Mouse (Mus musculus) G1E (cell line): ENCODE data around the gene Cacna1c. TPM values are rescaled to one million over a fixed set of nuclear protein-coding genes. Genes with fewer than 3 reads are reported as not detected.

ENCODE experiments used
- ATAC-seq: 2 replicates; pipeline ENCODE4 v1.8.0; 2016; ENCODE audit warnings: mild to moderate bottlenecking; ENCODE audit not compliant: insufficient number of reproducible peaks, poor library complexity, low FRiP score, severe bottlenecking; ENCODE audit errors: extremely low read depth
- DNase-seq: peaks from one replicate; pipeline ENCODE4 v3.0.0; 2012; ENCODE audit warnings: low spot score
- H3K27me3 ChIP-seq: 2 replicates; pipeline ENCODE4 v1.6.1; 2012; ENCODE audit warnings: mild to moderate bottlenecking, low read length, inconsistent platforms; ENCODE audit not compliant: insufficient read depth
- H3K36me3 ChIP-seq: replicated peaks from 2 replicates; pipeline ENCODE3; 2012; ENCODE audit warnings: mild to moderate bottlenecking, inconsistent platforms
- H3K4me1 ChIP-seq: 2 replicates; pipeline ENCODE4 v1.6.1; 2012; ENCODE audit warnings: low read depth, low read length, inconsistent platforms, mixed read lengths; ENCODE audit not compliant: insufficient read depth
- H3K4me3 ChIP-seq: 2 replicates; pipeline ENCODE4 v1.5.1; 2012; ENCODE audit warnings: low read depth, mild to moderate bottlenecking, inconsistent platforms, low read length, moderate library complexity, mixed read lengths
- H3K9me3 ChIP-seq: replicated peaks from 2 replicates; pipeline ENCODE4 v1.6.1; 2012; ENCODE audit warnings: inconsistent platforms
- CTCF ChIP-seq: IDR thresholded peaks from 2 replicates; pipeline ENCODE4 v1.5.1; 2012; ENCODE audit warnings: low read depth, low read length, inconsistent platforms, mixed read lengths
- GATA1 ChIP-seq: IDR thresholded peaks from 2 replicates; pipeline ENCODE4 v1.6.1; 2012; ENCODE audit warnings: borderline replicate concordance, low read length, inconsistent platforms, mixed read lengths
- GATA2 ChIP-seq: IDR thresholded peaks from 2 replicates; pipeline ENCODE4 v1.6.1; 2012; ENCODE audit warnings: low read depth, low read length, inconsistent platforms, borderline replicate concordance
- POLR2AphosphoS5 ChIP-seq: IDR thresholded peaks from 2 replicates; pipeline ENCODE4 v1.6.1; 2012; ENCODE audit warnings: low read depth, low read length, inconsistent platforms; ENCODE audit not compliant: insufficient replicate concordance
- TAL1 ChIP-seq: conservative IDR thresholded peaks from 2 replicates; pipeline ENCODE4 v1.6.1; 2012; ENCODE audit warnings: low read depth, low read length, inconsistent platforms, mixed read lengths
- polyA plus RNA-seq: library from polyadenylated mRNA; stranded (reverse); fragments of >175 nt; gene quantifications from 2 replicates; pipeline ENCODE4 v1.2.3, GENCODE M21; 2012
- total RNA-seq, 2 experiments: library from RNA; stranded (forward) in 1 of 2; stranded (reverse) in 1 of 2; fragments of 200-1000 nt in 1 of 2; fragments of >200 nt in 1 of 2; fragmentation: Nextera tagmentation in 1 of 2; gene quantifications; 2 replicates each; pipeline ENCODE4 v1.2.3; 2014 to 2017

The Cacna1c gene
- total and polyA plus RNA-seq, 3 experiments = 0.11 TPM; not detected in 2

- no peak overlapping the region for H3K4me3 ChIP-seq
- no peak for ATAC-seq
- H3K4me1 ChIP-seq = no peaks in the 10 kb centered on the region
These were observed 196.0 kb downstream of the Cacna1c start for GRCm38 (mm10) chr6:119000255-119000654.

GRCm38 (mm10) chr6:118999329-118999875, 196.8 kb downstream of the Cacna1c start:
- peaks cover 60% of the 10 kb centered on the region for H3K9me3 ChIP-seq
- no peak for TF ChIP-seq CTCF
- no peak for TF ChIP-seq POLR2AphosphoS5
- TF ChIP-seq TAL1 = no peak
- no peak for TF ChIP-seq GATA2
- no peak for TF ChIP-seq GATA1
- H3K36me3 ChIP-seq = no peaks in the 10 kb centered on the region
- H3K27me3 ChIP-seq = no peaks in the 10 kb centered on the region
- H3K4me1 ChIP-seq = no peaks in the 10 kb centered on the region
- ATAC-seq (no peak), DNase-seq (no peak)
- no peak overlapping the region for H3K4me3 ChIP-seq

More at GRCm38 (mm10) chr6:119000255-119000654, 196.0 kb downstream of the Cacna1c start:
- Histone ChIP-seq H3K9me3 (peaks cover 65% of the 10 kb centered on the region), H3K27me3 (no peaks in the 10 kb centered on the region), H3K36me3 (no peaks in the 10 kb centered on the region)
- DNase-seq = no peak
- no peak for TF ChIP-seq POLR2AphosphoS5
- TF ChIP-seq TAL1 = no peak
- no peak for TF ChIP-seq GATA2
- no peak for TF ChIP-seq CTCF
- no peak for TF ChIP-seq GATA1

- no peaks in the 10 kb centered on the region for H3K27me3 ChIP-seq
- H3K4me3 ChIP-seq = no peak overlapping the region
- TF ChIP-seq GATA2 (no peak), TAL1 (no peak), POLR2AphosphoS5 (no peak), GATA1 (no peak), CTCF (no peak)
- no peaks in the 10 kb centered on the region for H3K4me1 ChIP-seq
- ATAC-seq = no peak
- DNase-seq = no peak
- H3K36me3 ChIP-seq = no peaks in the 10 kb centered on the region
- H3K9me3 ChIP-seq = peaks cover 60% of the 10 kb centered on the region
These were observed 198.8 kb downstream of the Cacna1c start for GRCm38 (mm10) chr6:118997397-118997796.

- no peak overlapping the region for H3K4me3 ChIP-seq
- no peak for DNase-seq
- no peaks in the 10 kb centered on the region for H3K27me3 ChIP-seq
These were observed 201.8 kb downstream of the Cacna1c start for GRCm38 (mm10) chr6:118994272-118995061.

GRCm38 (mm10) chr6:118992391-118992790, 203.8 kb downstream of the Cacna1c start:
- ATAC-seq (no peak), DNase-seq (no peak)
- H3K27me3 ChIP-seq = no peaks in the 10 kb centered on the region
- peaks cover 52% of the 10 kb centered on the region for H3K9me3 ChIP-seq
- H3K36me3 ChIP-seq = no peaks in the 10 kb centered on the region
- H3K4me1 ChIP-seq = no peaks in the 10 kb centered on the region
- no peak overlapping the region for H3K4me3 ChIP-seq
- no peak for TF ChIP-seq CTCF
- no peak for TF ChIP-seq GATA2
- TF ChIP-seq POLR2AphosphoS5 = no peak
- TF ChIP-seq GATA1 = no peak
- no peak for TF ChIP-seq TAL1

More at GRCm38 (mm10) chr6:118994272-118995061, 201.8 kb downstream of the Cacna1c start:
- H3K36me3 ChIP-seq = no peaks in the 10 kb centered on the region
- no peak for ATAC-seq
- peaks cover 59% of the 10 kb centered on the region for H3K9me3 ChIP-seq
- TF ChIP-seq GATA1 (no peak), CTCF (no peak), TAL1 (no peak), POLR2AphosphoS5 (no peak), GATA2 (no peak)
- no peaks in the 10 kb centered on the region for H3K4me1 ChIP-seq

- Histone ChIP-seq H3K36me3 (no peaks in the 10 kb centered on the region), H3K9me3 (peaks cover 57% of the 10 kb centered on the region), H3K4me1 (no peaks in the 10 kb centered on the region), H3K27me3 (no peaks in the 10 kb centered on the region), H3K4me3 (no peak overlapping the region)
- ATAC-seq = no peak
- DNase-seq = no peak
- TF ChIP-seq POLR2AphosphoS5 (no peak), GATA1 (no peak), CTCF (no peak), GATA2 (no peak), TAL1 (no peak)
These were observed 206.0 kb downstream of the Cacna1c start for GRCm38 (mm10) chr6:118989999-118990776.
